Mouse (Mus musculus): ENCODE measurements around the gene Ttc19. TPM values are rescaled to one million over a fixed set of nuclear protein-coding genes. Genes with fewer than 3 reads are reported as not detected.
"Not testable (repeated sequence)": the region's sequence is repeated elsewhere in the genome, so short reads cannot be mapped to it uniquely, and the experiment has no call there.

Gene Ttc19
- polyA plus RNA-seq, 1 experiment from 2014 or later, result 3.4 TPM

DNA sequence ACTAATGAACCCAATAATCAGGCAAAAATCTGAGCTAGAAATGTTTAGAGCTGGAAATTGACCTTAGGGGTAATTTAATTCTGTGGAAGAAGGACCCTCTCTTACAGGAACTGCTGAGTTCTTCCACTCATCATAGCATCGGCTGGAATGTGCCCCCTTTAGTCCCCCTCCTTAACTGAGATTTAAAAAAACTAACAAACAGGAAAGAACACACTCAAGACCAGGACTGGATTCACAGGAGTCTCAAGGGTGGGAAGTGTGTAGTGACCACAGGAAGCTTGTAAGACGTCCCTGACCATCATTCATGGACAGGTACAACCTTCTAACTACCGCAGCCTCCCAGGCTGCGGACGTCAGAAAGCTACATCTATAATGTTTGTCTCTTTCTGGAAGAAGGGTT is 10.4 kb upstream of the Ttc19 start:
- H3K9me3 ChIP-seq (replicated peaks; ENCODE audit: control insufficient read depth, low read length), result no peaks in the 10 kb centered on the region

GRCm38 (mm10) chr11:62277086-62277485 is 4.2 kb upstream of the Ttc19 start:
- WGBS (ENCODE audit: insufficient replicate concordance), result 70% methylated on average over 8 of the region's 8 CpGs
- no peaks in the 10 kb centered on the region for H3K27me3 ChIP-seq (ENCODE audit: control insufficient read depth, insufficient read depth, low read depth, low read length)

More for the DNA sequence above, 10.4 kb upstream of the Ttc19 start:
- Histone ChIP-seq H3K36me3 (ENCODE audit: control insufficient read depth, insufficient read depth) (no peaks in the 10 kb centered on the region), H3K4me1 (ENCODE audit: control insufficient read depth, low read depth, low read length) (no peaks in the 10 kb centered on the region), H3K4me3 (ENCODE audit: low read depth, low read length) (no peak overlapping the region), H3K27ac (ENCODE audit: low read length) (no peak overlapping the region), H3K27me3 (ENCODE audit: control insufficient read depth, insufficient read depth, low read depth, low read length) (no peaks in the 10 kb centered on the region), H3K4me2 (ENCODE audit: low read depth, low read length) (no peak overlapping the region), H3K9ac (ENCODE audit: low read depth, low read length) (no peak overlapping the region)
- WGBS (ENCODE audit: insufficient replicate concordance), result 53% methylated on average over 5 of the region's 5 CpGs
- ATAC-seq (ENCODE audit: low read depth), result no peak

DNA sequence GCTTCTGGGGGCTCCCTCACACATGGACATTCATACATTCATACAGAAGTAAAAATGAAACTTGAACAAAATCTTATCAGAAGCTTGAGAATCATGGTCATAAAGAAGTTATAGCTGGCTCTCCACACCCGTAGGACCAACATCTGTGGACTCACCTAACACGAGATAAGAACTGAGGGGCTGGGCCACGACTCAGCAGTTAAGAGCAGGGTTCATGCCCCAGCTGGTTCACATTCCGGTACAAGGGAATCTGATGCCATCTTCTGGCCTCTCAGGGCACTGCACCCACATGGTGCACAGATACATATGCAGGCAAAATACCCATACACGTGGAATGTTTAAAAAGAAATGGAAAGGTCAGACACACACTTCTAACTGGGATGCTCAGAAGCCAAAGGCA is 3.2 kb upstream of the Ttc19 start:
- no peaks in the 10 kb centered on the region for H3K9me3 ChIP-seq (replicated peaks; ENCODE audit: control insufficient read depth, low read length)
- no peaks in the 10 kb centered on the region for H3K27me3 ChIP-seq (ENCODE audit: control insufficient read depth, insufficient read depth, low read depth, low read length)
- ATAC-seq (ENCODE audit: low read depth), result peak; percentile 31
- H3K4me3 ChIP-seq (ENCODE audit: low read depth, low read length), result peak overlapping the region; percentile 9; the same call in 1 of the 2 replicates
- 0 out of 2 replicates have a peak overlapping the region, but pooled peaks have one; percentile 18 for H3K4me2 ChIP-seq (ENCODE audit: low read depth, low read length)
- WGBS (ENCODE audit: insufficient replicate concordance), result 5% methylated on average over 5 of the region's 5 CpGs
- H3K27ac ChIP-seq (ENCODE audit: low read length), result no peak overlapping the region
- no peak overlapping the region for H3K9ac ChIP-seq (ENCODE audit: low read depth, low read length)
- no peaks in the 10 kb centered on the region for H3K36me3 ChIP-seq (ENCODE audit: control insufficient read depth, insufficient read depth)
- peaks cover 18% of the 10 kb centered on the region for H3K4me1 ChIP-seq (ENCODE audit: control insufficient read depth, low read depth, low read length)

More at GRCm38 (mm10) chr11:62277086-62277485, 4.2 kb upstream of the Ttc19 start:
- Histone ChIP-seq H3K9me3 (replicated peaks; ENCODE audit: control insufficient read depth, low read length) (no peaks in the 10 kb centered on the region), H3K4me1 (ENCODE audit: control insufficient read depth, low read depth, low read length) (peaks cover 17% of the 10 kb centered on the region), H3K36me3 (ENCODE audit: control insufficient read depth, insufficient read depth) (no peaks in the 10 kb centered on the region), H3K9ac (ENCODE audit: low read depth, low read length) (no peak overlapping the region), H3K4me3 (ENCODE audit: low read depth, low read length) (no peak overlapping the region), H3K4me2 (ENCODE audit: low read depth, low read length) (no peak overlapping the region), H3K27ac (ENCODE audit: low read length) (no peak overlapping the region)
- no peak for ATAC-seq (ENCODE audit: low read depth)

GRCm38 (mm10) chr11:62281601-62281997 is 326 bp downstream of the Ttc19 start:
- no peaks in the 10 kb centered on the region for H3K27me3 ChIP-seq (ENCODE audit: control insufficient read depth, insufficient read depth, low read depth, low read length)
- H3K9ac ChIP-seq (ENCODE audit: low read depth, low read length), result peak overlapping the region; percentile 81
- H3K36me3 ChIP-seq (ENCODE audit: control insufficient read depth, insufficient read depth), result no peaks in the 10 kb centered on the region
- peaks cover 18% of the 10 kb centered on the region for H3K4me1 ChIP-seq (ENCODE audit: control insufficient read depth, low read depth, low read length)
- peak overlapping the region; percentile 91 for H3K27ac ChIP-seq (ENCODE audit: low read length)
- peak overlapping the region; percentile 98 for H3K4me2 ChIP-seq (ENCODE audit: low read depth, low read length)
- peak; percentile 86 for ATAC-seq (ENCODE audit: low read depth)
- WGBS (ENCODE audit: insufficient replicate concordance), result under 1% methylated on average over 45 of the region's 57 CpGs
- no peaks in the 10 kb centered on the region for H3K9me3 ChIP-seq (replicated peaks; ENCODE audit: control insufficient read depth, low read length)
- peak overlapping the region; percentile 87 for H3K4me3 ChIP-seq (ENCODE audit: low read depth, low read length)

DNA sequence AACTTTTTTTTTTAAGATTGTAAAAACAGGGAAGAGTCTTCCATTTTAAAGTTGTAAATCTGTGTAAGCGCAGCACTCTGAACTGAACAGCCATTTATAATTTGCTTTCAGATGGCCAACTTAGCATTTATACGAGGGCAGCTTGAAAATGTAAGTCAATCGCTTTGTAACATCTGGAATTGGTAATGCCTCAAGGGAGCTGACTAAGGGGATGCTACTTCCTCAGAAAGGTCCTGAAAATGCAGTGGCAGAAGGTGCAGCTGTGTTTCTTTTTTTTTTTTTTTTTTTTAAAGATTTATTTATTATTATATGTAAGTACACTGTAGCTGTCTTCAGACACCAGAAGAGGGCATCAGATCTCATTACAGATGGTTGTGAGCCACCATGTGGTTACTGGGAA is 2.7 kb downstream of the Ttc19 start:
- H3K4me2 ChIP-seq (ENCODE audit: low read depth, low read length); H3K36me3 ChIP-seq (ENCODE audit: control insufficient read depth, insufficient read depth); ATAC-seq (ENCODE audit: low read depth); H3K4me3 ChIP-seq (ENCODE audit: low read depth, low read length); H3K9ac ChIP-seq (ENCODE audit: low read depth, low read length); H3K27ac ChIP-seq (ENCODE audit: low read length); H3K9me3 ChIP-seq (replicated peaks; ENCODE audit: control insufficient read depth, low read length); H3K27me3 ChIP-seq (ENCODE audit: control insufficient read depth, insufficient read depth, low read depth, low read length): not testable (repeated sequence)
- 80% methylated on average over 3 of the region's 3 CpGs for WGBS (ENCODE audit: insufficient replicate concordance)
- H3K4me1 ChIP-seq (ENCODE audit: control insufficient read depth, low read depth, low read length), result peaks cover 14% of the 10 kb centered on the region

DNA sequence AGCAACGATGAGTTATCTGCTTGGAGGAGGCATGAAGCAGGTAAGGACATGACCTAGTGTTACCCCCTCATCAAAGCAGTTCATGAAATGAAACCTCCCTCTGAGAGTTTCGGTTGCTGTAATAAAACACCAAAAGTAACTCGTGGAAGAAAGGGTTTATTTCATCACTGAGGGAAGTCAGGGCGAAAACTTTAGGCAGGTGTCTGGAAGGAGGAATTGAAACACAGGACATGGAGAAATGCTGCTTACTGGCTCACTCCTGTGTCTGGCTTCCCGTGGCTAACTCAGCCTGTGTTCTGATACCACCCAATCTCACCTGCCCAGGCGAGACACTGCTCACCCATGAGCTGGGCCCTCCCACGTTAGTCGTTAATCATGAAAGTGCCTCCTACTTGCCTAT is 3.7 kb downstream of the Ttc19 start:
- Histone ChIP-seq H3K4me3 (ENCODE audit: low read depth, low read length) (no peak overlapping the region), H3K4me1 (ENCODE audit: control insufficient read depth, low read depth, low read length) (peaks cover 14% of the 10 kb centered on the region), H3K9me3 (replicated peaks; ENCODE audit: control insufficient read depth, low read length) (no peaks in the 10 kb centered on the region), H3K36me3 (ENCODE audit: control insufficient read depth, insufficient read depth) (no peaks in the 10 kb centered on the region), H3K27me3 (ENCODE audit: control insufficient read depth, insufficient read depth, low read depth, low read length) (no peaks in the 10 kb centered on the region), H3K4me2 (ENCODE audit: low read depth, low read length) (no peak overlapping the region), H3K27ac (ENCODE audit: low read length) (no peak overlapping the region), H3K9ac (ENCODE audit: low read depth, low read length) (no peak overlapping the region)
- 63% methylated on average over 8 of the region's 8 CpGs for WGBS (ENCODE audit: insufficient replicate concordance)
- ATAC-seq (ENCODE audit: low read depth), result no peak

- WGBS (ENCODE audit: insufficient replicate concordance), result 75% methylated on average over 1 of the region's 1 CpGs
- Histone ChIP-seq H3K4me3 (ENCODE audit: low read depth, low read length) (no peak overlapping the region), H3K4me2 (ENCODE audit: low read depth, low read length) (no peak overlapping the region), H3K4me1 (ENCODE audit: control insufficient read depth, low read depth, low read length) (no peaks in the 10 kb centered on the region), H3K9me3 (replicated peaks; ENCODE audit: control insufficient read depth, low read length) (no peaks in the 10 kb centered on the region), H3K27me3 (ENCODE audit: control insufficient read depth, insufficient read depth, low read depth, low read length) (no peaks in the 10 kb centered on the region), H3K36me3 (ENCODE audit: control insufficient read depth, insufficient read depth) (no peaks in the 10 kb centered on the region), H3K27ac (ENCODE audit: low read length) (no peak overlapping the region), H3K9ac (ENCODE audit: low read depth, low read length) (no peak overlapping the region)
- no peak for ATAC-seq (ENCODE audit: low read depth)
Measured at GRCm38 (mm10) chr11:62287700-62288099, 6.4 kb downstream of the Ttc19 start.

DNA sequence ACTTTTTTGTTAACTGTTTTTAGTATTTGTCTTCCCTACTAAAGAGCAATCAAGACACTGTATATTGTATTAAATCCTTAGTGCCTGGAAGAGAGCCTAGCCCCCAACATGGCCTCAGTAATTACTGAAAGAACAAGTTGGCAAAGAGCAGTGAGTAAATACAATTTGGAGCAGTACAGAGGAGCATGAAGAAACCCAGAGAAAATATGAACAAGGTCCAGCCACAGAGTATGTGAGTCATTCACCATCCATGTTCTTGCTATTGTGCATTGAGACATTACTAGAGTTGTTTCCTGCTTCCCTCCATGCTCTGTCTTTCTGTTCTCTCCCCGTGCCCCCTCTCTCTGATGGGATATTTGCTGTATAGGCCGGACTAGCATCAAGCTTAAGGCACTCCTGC is 12.8 kb downstream of the Ttc19 start:
- Histone ChIP-seq H3K9me3 (replicated peaks; ENCODE audit: control insufficient read depth, low read length) (no peaks in the 10 kb centered on the region), H3K27me3 (ENCODE audit: control insufficient read depth, insufficient read depth, low read depth, low read length) (no peaks in the 10 kb centered on the region), H3K36me3 (ENCODE audit: control insufficient read depth, insufficient read depth) (no peaks in the 10 kb centered on the region), H3K9ac (ENCODE audit: low read depth, low read length) (no peak overlapping the region), H3K4me2 (ENCODE audit: low read depth, low read length) (no peak overlapping the region), H3K27ac (ENCODE audit: low read length) (no peak overlapping the region), H3K4me3 (ENCODE audit: low read depth, low read length) (no peak overlapping the region), H3K4me1 (ENCODE audit: control insufficient read depth, low read depth, low read length) (no peaks in the 10 kb centered on the region)
- 72% methylated on average over 2 of the region's 2 CpGs for WGBS (ENCODE audit: insufficient replicate concordance)
- ATAC-seq (ENCODE audit: low read depth), result no peak

GRCm38 (mm10) chr11:62298883-62299282 is 17.6 kb downstream of the Ttc19 start:
- Histone ChIP-seq H3K27ac (ENCODE audit: low read length) (no peak overlapping the region), H3K27me3 (ENCODE audit: control insufficient read depth, insufficient read depth, low read depth, low read length) (no peaks in the 10 kb centered on the region), H3K4me3 (ENCODE audit: low read depth, low read length) (no peak overlapping the region), H3K9me3 (replicated peaks; ENCODE audit: control insufficient read depth, low read length) (no peaks in the 10 kb centered on the region), H3K36me3 (ENCODE audit: control insufficient read depth, insufficient read depth) (no peaks in the 10 kb centered on the region), H3K4me2 (ENCODE audit: low read depth, low read length) (no peak overlapping the region), H3K9ac (ENCODE audit: low read depth, low read length) (no peak overlapping the region), H3K4me1 (ENCODE audit: control insufficient read depth, low read depth, low read length) (no peaks in the 10 kb centered on the region)
- no peak for ATAC-seq (ENCODE audit: low read depth)
- 69% methylated on average over 6 of the region's 6 CpGs for WGBS (ENCODE audit: insufficient replicate concordance)
